Mouse (Mus musculus) kidney, adult 2 months (tissue): ENCODE results near the gene Wdfy4. TPM values are rescaled to one million over a fixed set of nuclear protein-coding genes. Genes with fewer than 3 reads are reported as not detected.

ENCODE experiments used
- DNase-seq: peaks from one replicate; pipeline ENCODE4 v3.0.0; 2021
- H3K27ac ChIP-seq: fragments of 200-500 bp; 2 replicates; pipeline ENCODE4 v1.5.1; 2012; ENCODE audit warnings: low read depth, low read length, control low read depth, inconsistent platforms; ENCODE audit not compliant: insufficient read depth
- H3K27me3 ChIP-seq: fragments of 200-500 bp; replicated peaks from 2 replicates; pipeline ENCODE4 v1.6.1; 2012; ENCODE audit warnings: mild to moderate bottlenecking, moderate library complexity, low read length, inconsistent platforms; ENCODE audit not compliant: control insufficient read depth, insufficient read depth
- H3K36me3 ChIP-seq: fragments of 200-500 bp; 2 replicates; pipeline ENCODE4 v1.6.1; 2012; ENCODE audit warnings: mild to moderate bottlenecking, moderate library complexity, low read length, inconsistent platforms; ENCODE audit not compliant: control insufficient read depth, insufficient read depth
- H3K4me1 ChIP-seq: fragments of 200-500 bp; 2 replicates; pipeline ENCODE4 v1.6.1; 2011; ENCODE audit warnings: low read length; ENCODE audit not compliant: control insufficient read depth, insufficient read depth
- H3K4me3 ChIP-seq: fragments of 200-500 bp; 2 replicates; pipeline ENCODE4 v1.5.1; 2011; ENCODE audit warnings: mild to moderate bottlenecking, low read depth, low read length, control low read depth; ENCODE audit not compliant: insufficient read depth
- CTCF ChIP-seq: fragments of 200-500 bp; conservative IDR thresholded peaks from 2 replicates; pipeline ENCODE4 v1.5.1; 2011; ENCODE audit warnings: low read depth, mild to moderate bottlenecking, control low read depth, low read length, moderate library complexity, mixed read lengths; ENCODE audit not compliant: insufficient read depth, insufficient read length
- POLR2A ChIP-seq: fragments of 200-500 bp; IDR thresholded peaks from one replicate; pipeline ENCODE4 v1.6.1; 2011; ENCODE audit warnings: low read depth, low read length, control low read depth
- WGBS: fragments of 180-500 bp; shearing (Covaris S2); methylation state at CpG from one replicate; pipeline ENCODE4 v1.1.7; 2018; 5-methylcytosine and 5-hydroxymethylcytosine counted together
- polyA plus RNA-seq: library from polyadenylated mRNA; depleted of rRNA; stranded (reverse); fragments of >200 nt; gene quantifications from 2 replicates; pipeline ENCODE4 v1.2.3, GENCODE M21; 2012

Gene Wdfy4
- polyA plus RNA-seq, 1 experiment, result 4.1 TPM

- Histone ChIP-seq H3K4me3 (no peak overlapping the region), H3K27me3 (no peaks in the 10 kb centered on the region), H3K4me1 (no peaks in the 10 kb centered on the region), H3K27ac (no peak overlapping the region), H3K36me3 (no peaks in the 10 kb centered on the region)
- WGBS, result 90% methylated on average over 21 of the region's 21 CpGs
- no peak for DNase-seq
- TF ChIP-seq POLR2A (no peak), CTCF (no peak)
Measured at GRCm38 (mm10) chr14:33189849-33190423, 4.6 kb upstream of the Wdfy4 start.

- Histone ChIP-seq H3K27ac (no peak overlapping the region), H3K4me1 (no peaks in the 10 kb centered on the region), H3K36me3 (no peaks in the 10 kb centered on the region), H3K27me3 (no peaks in the 10 kb centered on the region), H3K4me3 (no peak overlapping the region)
- no peak for DNase-seq
- TF ChIP-seq CTCF (no peak), POLR2A (no peak)
- 67% methylated on average over 10 of the region's 10 CpGs for WGBS
Measured at GRCm38 (mm10) chr14:33189230-33189629, 3.9 kb upstream of the Wdfy4 start.

GRCm38 (mm10) chr14:33187201-33187600 is 1.9 kb upstream of the Wdfy4 start:
- DNase-seq, result no peak
- TF ChIP-seq CTCF, result no peak
- no peak for TF ChIP-seq POLR2A
- Histone ChIP-seq H3K4me3 (no peak overlapping the region), H3K27me3 (no peaks in the 10 kb centered on the region), H3K27ac (no peak overlapping the region), H3K4me1 (no peaks in the 10 kb centered on the region), H3K36me3 (no peaks in the 10 kb centered on the region)
- 33% methylated on average over 4 of the region's 4 CpGs for WGBS

GRCm38 (mm10) chr14:33180102-33180501 is 5.2 kb downstream of the Wdfy4 start:
- WGBS, result 77% methylated on average over 5 of the region's 5 CpGs
- no peaks in the 10 kb centered on the region for H3K4me1 ChIP-seq
- H3K27ac ChIP-seq, result no peak overlapping the region
- no peaks in the 10 kb centered on the region for H3K27me3 ChIP-seq
- no peak overlapping the region for H3K4me3 ChIP-seq
- no peak for DNase-seq
- no peaks in the 10 kb centered on the region for H3K36me3 ChIP-seq
- no peak for TF ChIP-seq CTCF
- no peak for TF ChIP-seq POLR2A

GRCm38 (mm10) chr14:33175059-33175821 is 10.1 kb downstream of the Wdfy4 start:
- H3K4me1 ChIP-seq, result no peaks in the 10 kb centered on the region
- H3K36me3 ChIP-seq, result no peaks in the 10 kb centered on the region
- WGBS, result 71% methylated on average over 4 of the region's 4 CpGs
- TF ChIP-seq CTCF (no peak), POLR2A (no peak)
- no peak overlapping the region for H3K27ac ChIP-seq
- DNase-seq, result no peak
- no peaks in the 10 kb centered on the region for H3K27me3 ChIP-seq
- H3K4me3 ChIP-seq, result no peak overlapping the region

- no peaks in the 10 kb centered on the region for H3K36me3 ChIP-seq
- no peaks in the 10 kb centered on the region for H3K27me3 ChIP-seq
- TF ChIP-seq CTCF (no peak), POLR2A (no peak)
- WGBS, result 84% methylated on average over 1 of the region's 1 CpGs
- H3K4me1 ChIP-seq, result no peaks in the 10 kb centered on the region
- no peak overlapping the region for H3K4me3 ChIP-seq
- no peak overlapping the region for H3K27ac ChIP-seq
- no peak for DNase-seq
Measured at GRCm38 (mm10) chr14:33171942-33172341, 13.4 kb downstream of the Wdfy4 start.

- WGBS, result 85% methylated on average over 4 of the region's 4 CpGs
- TF ChIP-seq CTCF, result no peak
- no peak for TF ChIP-seq POLR2A
- H3K27me3 ChIP-seq, result no peaks in the 10 kb centered on the region
- DNase-seq, result no peak
- no peak overlapping the region for H3K4me3 ChIP-seq
- H3K27ac ChIP-seq, result no peak overlapping the region
- H3K36me3 ChIP-seq, result no peaks in the 10 kb centered on the region
- no peaks in the 10 kb centered on the region for H3K4me1 ChIP-seq
Measured at GRCm38 (mm10) chr14:33168750-33169149, 16.6 kb downstream of the Wdfy4 start.

GRCm38 (mm10) chr14:33162238-33162637 is 23.1 kb downstream of the Wdfy4 start:
- DNase-seq, result no peak
- Histone ChIP-seq H3K36me3 (no peaks in the 10 kb centered on the region), H3K27ac (no peak overlapping the region), H3K27me3 (no peaks in the 10 kb centered on the region), H3K4me1 (no peaks in the 10 kb centered on the region), H3K4me3 (no peak overlapping the region)
- TF ChIP-seq CTCF (no peak), POLR2A (no peak)
- WGBS, result 91% methylated on average over 5 of the region's 5 CpGs
